Mouse (Mus musculus): ENCODE data around the gene Lce1l. TPM values are rescaled to one million over a fixed set of nuclear protein-coding genes. Genes with fewer than 3 reads are reported as not detected.
A peak's percentile ranks its signal among the peaks of the same experiment; 100 is the strongest.
"Not testable (repeated sequence)": the region's sequence is repeated elsewhere in the genome, so short reads cannot be mapped to it uniquely, and the experiment has no call there.

The Lce1l gene
- total and polyA plus RNA-seq, 3 experiments: not detected

GRCm38 (mm10) chr3:92870116-92870515 is 19.0 kb upstream of the Lce1l start, which contains the start of gene 2310050C09Rik:
2310050C09Rik (minus strand) TSS chr3:92870216.
- no peak for DNase-seq (ENCODE audit: extremely low read depth)
- no peak within 1 kb of the TSS for H3K4me3 ChIP-seq (replicated peaks in 1 of 3; ENCODE audit: low read depth in 2 of 3, low read length in 2 of 3, poor library complexity in 1 of 3)
- H3K9me3 ChIP-seq (replicated peaks; ENCODE audit: low read length): no peaks in the 10 kb centered on the region
- TF ChIP-seq ETS1 (conservative IDR thresholded peaks at IDR 0.05; ENCODE audit: low read depth, low read length): no peak
- no peak for TF ChIP-seq MYC (IDR thresholded peaks at IDR 0.05; ENCODE audit: low read depth, low read length)
- no peak for TF ChIP-seq MAZ (IDR thresholded peaks at IDR 0.05; ENCODE audit: low read depth, low read length)
- no peak for TF ChIP-seq E2F4 (IDR thresholded peaks at IDR 0.05; ENCODE audit: insufficient replicate concordance, low read depth, low read length)
- TF ChIP-seq KAT2A (IDR thresholded peaks at IDR 0.05; ENCODE audit: insufficient replicate concordance, low read length): no peak
- TF ChIP-seq CHD2 (IDR thresholded peaks at IDR 0.05; ENCODE audit: low read length): no peak
- TF ChIP-seq HCFC1 (IDR thresholded peaks at IDR 0.05; ENCODE audit: low read depth, low read length): no peak
- no peak for TF ChIP-seq CTCF (conservative IDR thresholded peaks at IDR 0.05 in 1 of 2, IDR thresholded peaks at IDR 0.05 in 1 of 2; ENCODE audit: low read depth in 2 of 2, low read length in 2 of 2)
- no peak for TF ChIP-seq PAX5 (IDR thresholded peaks at IDR 0.05; ENCODE audit: low read length)
- no peak for TF ChIP-seq ELF1 (IDR thresholded peaks at IDR 0.05; ENCODE audit: low read depth, low read length)
- H3K79me2 ChIP-seq (replicated peaks; ENCODE audit: control insufficient read depth, extremely low read depth, insufficient read depth, poor library complexity, severe bottlenecking): no peaks in the 10 kb centered on the region
- dilution Hi-C loops (cut with MboI; ENCODE audit: extremely low pct_ligation_motif_present, extremely low pct_unique_long_range_greater_than_20kb, low sequenced_read_pairs) (no loop called here), in situ Hi-C loops (cut with MboI; ENCODE audit: low pct_ligation_motif_present, low pct_unique_long_range_greater_than_20kb, low sequenced_read_pairs) (no loop called here)
- no peaks in the 10 kb centered on the region for H3K36me3 ChIP-seq (replicated peaks in 1 of 2; ENCODE audit: control insufficient read depth in 1 of 2, insufficient read depth in 1 of 2, low read length in 1 of 2)
- H3K27ac ChIP-seq (ENCODE audit: insufficient read depth, low read depth): no peak within 1 kb of the TSS
- H3K27me3 ChIP-seq (replicated peaks): no peaks in the 10 kb centered on the region
- no peak within 1 kb of the TSS for H3K9ac ChIP-seq (ENCODE audit: insufficient read depth, low read depth)
- no peak within 1 kb of the TSS for H3K4me2 ChIP-seq (ENCODE audit: insufficient read depth, low read depth, poor library complexity, severe bottlenecking)
- no peaks in the 10 kb centered on the region for H3K4me1 ChIP-seq (ENCODE audit: control insufficient read depth in 1 of 2, insufficient read depth in 2 of 2)

- Histone ChIP-seq H3K36me3 (replicated peaks in 1 of 2; ENCODE audit: control insufficient read depth in 1 of 2, insufficient read depth in 1 of 2, low read length in 1 of 2) (no peaks in the 10 kb centered on the region), H3K4me3 (replicated peaks in 1 of 3; ENCODE audit: low read depth in 2 of 3, low read length in 2 of 3, poor library complexity in 1 of 3) (no peak within 1 kb of the TSS), H3K27me3 (replicated peaks) (no peaks in the 10 kb centered on the region), H3K27ac (ENCODE audit: insufficient read depth, low read depth) (no peak within 1 kb of the TSS), H3K79me2 (replicated peaks; ENCODE audit: control insufficient read depth, extremely low read depth, insufficient read depth, poor library complexity, severe bottlenecking) (no peaks in the 10 kb centered on the region), H3K4me2 (ENCODE audit: insufficient read depth, low read depth, poor library complexity, severe bottlenecking) (no peak within 1 kb of the TSS), H3K9ac (ENCODE audit: insufficient read depth, low read depth) (no peak within 1 kb of the TSS), H3K9me3 (replicated peaks; ENCODE audit: low read length) (no peaks in the 10 kb centered on the region), H3K4me1 (ENCODE audit: control insufficient read depth in 1 of 2, insufficient read depth in 2 of 2) (peaks cover 0 to 4% of the 10 kb centered on the region in 2 experiments; a peak in 1 of 4 replicates)
- no peak for DNase-seq (ENCODE audit: extremely low read depth)
- dilution Hi-C loops (cut with MboI; ENCODE audit: extremely low pct_ligation_motif_present, extremely low pct_unique_long_range_greater_than_20kb, low sequenced_read_pairs) (no loop called here), in situ Hi-C loops (cut with MboI; ENCODE audit: low pct_ligation_motif_present, low pct_unique_long_range_greater_than_20kb, low sequenced_read_pairs) (no loop called here)
- TF ChIP-seq USF2 (conservative IDR thresholded peaks at IDR 0.05; ENCODE audit: low read depth, low read length) (no peak), MYC (IDR thresholded peaks at IDR 0.05; ENCODE audit: low read depth, low read length) (no peak), HCFC1 (IDR thresholded peaks at IDR 0.05; ENCODE audit: low read depth, low read length) (no peak), TCF12 (IDR thresholded peaks at IDR 0.05; ENCODE audit: low read depth, low read length) (no peak)
These were observed 24.0 kb downstream of the Lce1l start, which contains the start of gene Kprp for GRCm38 (mm10) chr3:92827108-92827507. Kprp (minus strand) TSS chr3:92827247.

- in situ Hi-C loops (cut with MboI; ENCODE audit: low pct_ligation_motif_present, low pct_unique_long_range_greater_than_20kb, low sequenced_read_pairs): no loop called here
- H3K4me1 ChIP-seq (ENCODE audit: control insufficient read depth in 1 of 2, insufficient read depth in 2 of 2): peaks cover 0 to 4% of the 10 kb centered on the region in 2 experiments; a peak in 1 of 4 replicates
- H3K36me3 ChIP-seq (replicated peaks in 1 of 2; ENCODE audit: control insufficient read depth in 1 of 2, insufficient read depth in 1 of 2, low read length in 1 of 2): no peaks in the 10 kb centered on the region
- TF ChIP-seq CTCF (conservative IDR thresholded peaks at IDR 0.05 in 1 of 2, IDR thresholded peaks at IDR 0.05 in 1 of 2; ENCODE audit: low read depth in 2 of 2, low read length in 2 of 2): peak in 1 of 2 experiments; percentile 9; a peak in 1 of 4 replicates
- TF ChIP-seq CHD2 (IDR thresholded peaks at IDR 0.05; ENCODE audit: low read length): no peak
- H3K27ac ChIP-seq (ENCODE audit: insufficient read depth, low read depth): no peak overlapping the region
- no peaks in the 10 kb centered on the region for H3K9me3 ChIP-seq (replicated peaks; ENCODE audit: low read length)
- H3K4me2 ChIP-seq (ENCODE audit: insufficient read depth, low read depth, poor library complexity, severe bottlenecking): no peak overlapping the region
- no peak overlapping the region for H3K4me3 ChIP-seq (replicated peaks in 1 of 3; ENCODE audit: low read depth in 2 of 3, low read length in 2 of 3, poor library complexity in 1 of 3)
- no peaks in the 10 kb centered on the region for H3K27me3 ChIP-seq (replicated peaks)
- dilution Hi-C loops (cut with MboI; ENCODE audit: extremely low pct_ligation_motif_present, extremely low pct_unique_long_range_greater_than_20kb, low sequenced_read_pairs): no loop called here
- H3K9ac ChIP-seq (ENCODE audit: insufficient read depth, low read depth): no peak overlapping the region
- DNase-seq (ENCODE audit: extremely low read depth): peak; percentile 4
- no peaks in the 10 kb centered on the region for H3K79me2 ChIP-seq (replicated peaks; ENCODE audit: control insufficient read depth, extremely low read depth, insufficient read depth, poor library complexity, severe bottlenecking)
These were observed 25.3 kb downstream of the Lce1l start for GRCm38 (mm10) chr3:92825808-92826207.

GRCm38 (mm10) chr3:92816036-92816435 is 35.0 kb downstream of the Lce1l start:
- H3K4me2 ChIP-seq (ENCODE audit: insufficient read depth, low read depth, poor library complexity, severe bottlenecking); H3K4me1 ChIP-seq (ENCODE audit: control insufficient read depth in 1 of 2, insufficient read depth in 2 of 2); H3K27me3 ChIP-seq (replicated peaks); in situ Hi-C loops (cut with MboI; ENCODE audit: low pct_ligation_motif_present, low pct_unique_long_range_greater_than_20kb, low sequenced_read_pairs); dilution Hi-C loops (cut with MboI; ENCODE audit: extremely low pct_ligation_motif_present, extremely low pct_unique_long_range_greater_than_20kb, low sequenced_read_pairs); H3K27ac ChIP-seq (ENCODE audit: insufficient read depth, low read depth); H3K9me3 ChIP-seq (replicated peaks; ENCODE audit: low read length); H3K4me3 ChIP-seq (replicated peaks in 1 of 3; ENCODE audit: low read depth in 2 of 3, low read length in 2 of 3, poor library complexity in 1 of 3); H3K36me3 ChIP-seq (replicated peaks in 1 of 2; ENCODE audit: control insufficient read depth in 1 of 2, insufficient read depth in 1 of 2, low read length in 1 of 2); DNase-seq (ENCODE audit: extremely low read depth); H3K79me2 ChIP-seq (replicated peaks; ENCODE audit: control insufficient read depth, extremely low read depth, insufficient read depth, poor library complexity, severe bottlenecking); H3K9ac ChIP-seq (ENCODE audit: insufficient read depth, low read depth): not testable (repeated sequence)
